Mouse (Mus musculus) gastrocnemius, postnatal 14 days (tissue): Measurements from ENCODE around the gene Ppp1r12a. TPM values are rescaled to one million over a fixed set of nuclear protein-coding genes. Genes with fewer than 3 reads are reported as not detected.
A peak's percentile ranks its signal among the peaks of the same experiment; 100 is the strongest.

ENCODE experiments used
- DNase-seq: peaks from one replicate; pipeline ENCODE4 v3.0.0; 2021; ENCODE audit warnings: mixed read lengths
- intact Hi-C: fragments of 180-260 bp; cut with DNase I; formaldehyde crosslinking; loops from one replicate; pipeline ENCODE4 v1.15.1; 2025; ENCODE audit warnings: low total_unique reads
- long read RNA-seq, 2 experiments: library from polyadenylated mRNA; stranded (forward); transcript quantifications; one replicate each; pipeline ENCODE4 v2.0.0; 2021
- total RNA-seq, 2 experiments: library from RNA; stranded (reverse); gene quantifications; 2 replicates each; pipeline ENCODE4 v1.2.3; 2021

Ppp1r12a gene
- total RNA-seq = 10 to 100 TPM; 34.2 to 35.4 TPM
- long read RNA-seq, experiment 1, partial matches to known transcripts = 5 of 6 reads
- long read RNA-seq, experiment 1, other reads (novel, unspliced or antisense) = 1 of 6 reads
- long read RNA-seq, experiment 2, partial matches to known transcripts = 4 of 5 reads
- long read RNA-seq, experiment 2, other reads (novel, unspliced or antisense) = 1 of 5 reads

GRCm38 (mm10) chr10:108161261-108162256 is at the start of gene Ppp1r12a:
Gene Ppp1r12a, plus strand, starts transcription at chr10:108162193.
- peak; percentile 96 for DNase-seq
- intact Hi-C loops = no loop called here

GRCm38 (mm10) chr10:108113361-108114237 is 48.4 kb upstream of the Ppp1r12a start:
- DNase-seq = no peak
- intact Hi-C loops = no loop called here

- intact Hi-C loops = no loop called here
- no peak for DNase-seq
Measured at GRCm38 (mm10) chr10:108118200-108119163, 43.5 kb upstream of the Ppp1r12a start.

- no peak for DNase-seq
- intact Hi-C loops = no loop called here
Measured at GRCm38 (mm10) chr10:108119416-108119815, 42.6 kb upstream of the Ppp1r12a start.

- DNase-seq = no peak
Measured at GRCm38 (mm10) chr10:108124934-108125599, 36.9 kb upstream of the Ppp1r12a start.

GRCm38 (mm10) chr10:108129167-108129566 is 32.8 kb upstream of the Ppp1r12a start:
- intact Hi-C loops = no loop called here
- DNase-seq = no peak

More at GRCm38 (mm10) chr10:108124934-108125599, 36.9 kb upstream of the Ppp1r12a start:
- intact Hi-C loops = no loop called here

GRCm38 (mm10) chr10:108131858-108132257 is 30.1 kb upstream of the Ppp1r12a start:
- intact Hi-C loops = no loop called here
- no peak for DNase-seq

- no peak for DNase-seq
- intact Hi-C loops = no loop called here
Measured at GRCm38 (mm10) chr10:108133253-108133652, 28.7 kb upstream of the Ppp1r12a start.

GRCm38 (mm10) chr10:108133745-108134144 is 28.2 kb upstream of the Ppp1r12a start:
- intact Hi-C loops = no loop called here
- no peak for DNase-seq

GRCm38 (mm10) chr10:108138347-108138746 is 23.6 kb upstream of the Ppp1r12a start:
- intact Hi-C loops = no loop called here
- no peak for DNase-seq

- DNase-seq = no peak
- intact Hi-C loops = no loop called here
Measured at GRCm38 (mm10) chr10:108139788-108140187, 22.2 kb upstream of the Ppp1r12a start.

GRCm38 (mm10) chr10:108140742-108141141 is 21.3 kb upstream of the Ppp1r12a start:
- intact Hi-C loops = no loop called here
- DNase-seq = no peak

GRCm38 (mm10) chr10:108143991-108144525 is 17.9 kb upstream of the Ppp1r12a start:
- intact Hi-C loops = no loop called here
- DNase-seq = no peak

- no peak for DNase-seq
- intact Hi-C loops = no loop called here
Measured at GRCm38 (mm10) chr10:108145701-108146100, 16.3 kb upstream of the Ppp1r12a start.

GRCm38 (mm10) chr10:108147031-108147430 is 15.0 kb upstream of the Ppp1r12a start:
- DNase-seq = no peak
- intact Hi-C loops = no loop called here

- DNase-seq = no peak
- intact Hi-C loops = no loop called here
Measured at GRCm38 (mm10) chr10:108153301-108153700, 8.7 kb upstream of the Ppp1r12a start.

- no peak for DNase-seq
- intact Hi-C loops = no loop called here
Measured at GRCm38 (mm10) chr10:108155042-108155686, 6.8 kb upstream of the Ppp1r12a start.
